Mouse (Mus musculus): ENCODE measurements around the gene 6030468B19Rik.

GRCm38 (mm10) chr11:117844997-117845396 lies 47.5 kb downstream of the 6030468B19Rik start:
- no peak for TF ChIP-seq EP300 (IDR thresholded peaks at IDR 0.05; ENCODE audit: low read depth)
- no peak for TF ChIP-seq CTCF (IDR thresholded peaks at IDR 0.05; ENCODE audit: low read depth)

Measured in liver, embryonic 14.5 days (tissue).